Mouse (Mus musculus): ENCODE data around the gene Jagn1. TPM values are rescaled to one million over a fixed set of nuclear protein-coding genes. Genes with fewer than 3 reads are reported as not detected.

Jagn1 gene
- total RNA-seq (2014; fragmentation: Nextera tagmentation) (53.5 and 73.6 TPM in 2 replicates), total RNA-seq (2017) (23.2 and 28.3 TPM in 2 replicates)

DNA sequence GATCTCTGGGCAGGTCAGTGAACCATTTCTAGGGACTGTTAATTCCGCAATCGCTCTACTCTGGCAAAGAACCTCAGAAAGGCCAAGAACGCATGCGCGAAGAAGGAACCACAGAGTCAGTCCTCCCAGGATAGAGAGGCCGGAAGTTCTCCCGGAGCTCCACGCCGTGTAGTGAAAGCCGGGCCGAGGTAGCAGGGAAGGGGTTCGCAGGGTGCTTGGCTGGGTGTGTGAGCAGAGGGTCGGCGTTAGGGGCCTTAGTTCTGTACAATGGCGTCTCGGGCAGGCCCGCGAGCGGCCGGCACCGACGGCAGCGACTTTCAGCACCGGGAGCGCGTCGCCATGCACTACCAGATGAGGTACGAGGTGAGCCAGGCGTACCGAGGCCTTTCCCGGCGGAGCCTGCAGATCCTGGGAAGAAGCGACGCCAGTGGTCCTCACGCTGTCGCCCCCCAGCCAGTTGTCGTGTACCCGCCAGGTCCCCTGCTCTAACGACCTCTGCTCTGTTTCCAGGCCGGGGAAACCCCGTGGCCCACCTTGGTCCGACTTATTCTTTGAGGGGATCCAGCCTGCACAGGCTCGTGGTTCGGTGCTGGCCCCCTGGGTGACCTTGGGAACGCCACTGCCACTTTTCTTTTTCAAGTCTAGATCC is at the start of gene Jagn1:
Gene Jagn1 (plus strand): TSS at position 128 of the 649 bp plus-strand sequence.
- peak; percentile 86 for ATAC-seq (replicated peaks; ENCODE audit: poor library complexity, severe bottlenecking)

DNA sequence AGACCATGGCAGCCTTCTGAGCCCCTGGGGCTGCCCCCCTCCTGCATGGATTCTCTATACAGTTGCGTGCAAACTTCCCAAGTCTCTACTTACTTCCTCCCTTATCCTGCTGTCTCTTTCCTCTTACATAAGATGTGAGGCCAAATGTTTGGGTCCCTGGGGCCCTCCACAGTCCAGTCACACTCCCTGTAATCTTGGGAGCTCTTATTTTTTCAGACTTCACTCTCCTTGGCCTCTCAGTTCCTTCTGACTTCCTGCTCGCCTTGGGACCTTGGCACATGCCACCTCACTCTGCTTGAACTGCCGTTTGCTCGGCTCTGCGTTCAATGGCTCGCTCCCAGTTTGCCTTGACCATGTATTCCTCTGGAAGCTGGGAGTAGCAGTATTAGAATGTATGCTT is 48.4 kb upstream of the Jagn1 start:
- ATAC-seq (replicated peaks; ENCODE audit: poor library complexity, severe bottlenecking) = no peak

DNA sequence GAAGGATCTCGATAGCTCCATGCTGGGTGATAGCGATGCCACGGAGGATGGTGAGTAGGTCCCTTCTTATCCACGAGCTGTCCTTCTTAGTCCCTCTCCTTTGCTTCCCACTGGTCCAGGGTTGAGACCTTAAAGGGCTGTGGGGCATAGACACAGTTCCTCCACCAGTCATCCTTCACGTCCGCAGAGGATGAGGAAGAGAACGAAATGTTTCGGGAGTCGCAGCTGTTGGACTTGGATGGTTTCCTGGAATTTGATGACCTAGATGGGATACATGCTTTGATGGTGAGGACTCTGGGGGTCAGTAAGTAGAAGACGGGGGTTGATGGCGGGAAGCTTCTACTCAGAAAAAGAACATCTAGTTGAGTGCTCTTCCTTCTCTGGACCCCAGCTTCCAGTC is 47.6 kb upstream of the Jagn1 start:
- ATAC-seq (replicated peaks; ENCODE audit: poor library complexity, severe bottlenecking) = no peak

DNA sequence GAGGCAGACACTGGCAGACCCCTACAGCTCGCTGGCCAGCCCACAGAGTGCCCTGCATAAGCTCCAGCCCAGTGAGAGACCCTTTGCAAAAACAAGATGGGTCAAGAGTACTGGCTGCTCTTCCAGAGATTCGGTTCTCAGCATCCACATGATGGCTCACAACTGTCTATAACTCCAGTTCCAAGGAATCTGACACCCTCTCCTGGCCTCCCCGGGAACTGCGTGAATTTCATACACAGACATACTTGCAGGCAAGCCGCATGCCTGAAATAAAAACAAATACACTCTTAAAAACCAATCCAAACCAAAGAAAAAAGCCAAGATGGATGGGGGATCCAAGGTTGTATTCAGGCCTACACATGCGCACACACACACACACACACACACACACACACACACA is 46.9 kb upstream of the Jagn1 start:
- no peak for ATAC-seq (replicated peaks; ENCODE audit: poor library complexity, severe bottlenecking)

DNA sequence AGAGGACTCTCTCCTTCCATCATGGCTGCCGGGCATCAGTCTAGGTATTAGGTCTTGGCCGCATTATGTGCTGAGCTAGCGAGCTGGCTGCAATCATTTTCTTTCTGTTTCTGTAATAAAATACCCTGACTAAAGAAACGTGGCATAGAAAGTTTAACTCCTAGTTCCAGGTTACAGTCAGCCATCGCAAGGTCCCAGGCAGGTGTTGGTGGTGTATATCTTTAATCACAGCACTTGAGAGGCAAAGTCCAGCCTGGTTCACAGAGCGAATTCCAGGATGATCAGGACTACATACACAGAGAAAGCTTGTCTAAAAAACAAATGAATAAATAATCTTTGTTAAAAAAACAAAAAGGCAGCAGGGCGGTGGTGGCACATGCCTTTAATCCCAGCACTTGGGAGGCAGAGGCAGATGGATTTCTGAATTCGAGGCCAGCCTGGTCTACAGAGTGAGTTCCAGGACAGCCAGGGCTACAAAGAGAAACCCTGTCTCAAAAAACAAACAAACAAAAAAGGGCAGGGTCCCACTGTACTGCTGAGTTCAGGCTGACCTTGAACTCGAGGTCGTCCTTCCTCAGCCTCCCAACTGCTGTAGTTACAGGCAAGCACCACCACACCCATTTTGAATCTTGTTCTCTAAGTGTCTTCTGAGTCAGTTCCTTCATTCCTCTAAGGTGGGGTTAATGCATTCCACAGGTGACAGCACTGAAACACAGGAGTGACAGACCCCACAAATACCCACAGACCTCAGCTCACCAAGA is 45.9 kb upstream of the Jagn1 start:
- ATAC-seq (replicated peaks; ENCODE audit: poor library complexity, severe bottlenecking) = no peak

DNA sequence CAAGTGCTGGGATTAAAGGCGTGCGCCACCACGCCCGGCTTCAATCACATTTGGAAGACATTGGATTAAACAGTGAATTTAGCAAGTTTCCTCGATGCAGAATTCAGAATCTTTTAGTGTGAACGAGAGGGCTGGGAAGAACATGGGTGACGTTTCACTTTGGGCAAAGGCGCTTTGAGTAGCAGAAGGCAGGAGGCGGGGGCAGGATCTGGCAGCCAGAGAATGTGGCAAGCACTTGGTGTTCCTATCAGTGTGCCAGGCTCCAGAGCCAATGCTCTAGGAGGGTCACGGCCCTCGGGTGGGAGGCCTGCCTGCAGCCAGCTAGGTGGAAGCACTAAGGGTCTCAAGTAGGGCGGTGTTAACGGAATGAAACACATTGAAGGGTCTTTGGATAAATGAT is 40.3 kb upstream of the Jagn1 start:
- ATAC-seq (replicated peaks; ENCODE audit: poor library complexity, severe bottlenecking) = no peak

DNA sequence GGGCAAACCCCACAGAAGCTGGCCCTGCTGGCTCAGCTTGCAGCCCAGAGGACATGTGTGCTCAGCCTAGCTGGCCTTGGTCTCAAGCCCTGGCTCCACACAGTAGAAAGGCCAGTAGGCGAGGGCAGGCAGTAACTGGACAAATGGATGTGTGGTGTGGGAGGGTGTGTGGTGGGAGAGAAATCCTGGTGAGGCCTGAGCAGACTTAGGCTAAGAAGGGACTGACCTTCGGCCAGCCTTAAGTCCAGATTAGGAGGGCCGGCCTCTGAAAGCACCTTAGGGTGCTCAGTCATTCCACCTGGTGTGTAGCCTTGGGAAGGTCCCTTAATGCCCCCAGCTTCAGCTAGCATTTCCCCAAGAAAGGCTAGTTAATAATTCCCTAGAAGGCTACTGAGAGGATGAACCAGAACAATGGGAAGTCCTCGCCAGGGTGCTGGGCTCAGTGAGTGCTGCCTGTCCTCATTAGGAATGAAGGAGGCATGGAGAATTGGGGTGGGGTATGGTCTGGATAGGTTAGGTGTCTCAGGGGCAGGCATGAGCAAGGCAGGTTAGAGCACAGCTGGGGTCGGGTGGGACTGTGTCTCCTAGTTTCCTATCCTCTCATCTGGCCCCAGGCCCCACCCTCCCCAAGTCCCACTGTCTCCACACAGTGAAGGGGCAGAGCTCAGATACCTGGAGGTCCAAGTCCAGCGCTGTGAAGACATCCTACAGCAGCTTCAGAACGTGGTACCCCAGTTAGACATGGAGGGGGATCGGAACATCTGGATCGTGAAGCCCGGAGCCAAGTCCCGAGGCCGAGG is 37.5 kb upstream of the Jagn1 start:
- ATAC-seq (replicated peaks; ENCODE audit: poor library complexity, severe bottlenecking) = no peak

DNA sequence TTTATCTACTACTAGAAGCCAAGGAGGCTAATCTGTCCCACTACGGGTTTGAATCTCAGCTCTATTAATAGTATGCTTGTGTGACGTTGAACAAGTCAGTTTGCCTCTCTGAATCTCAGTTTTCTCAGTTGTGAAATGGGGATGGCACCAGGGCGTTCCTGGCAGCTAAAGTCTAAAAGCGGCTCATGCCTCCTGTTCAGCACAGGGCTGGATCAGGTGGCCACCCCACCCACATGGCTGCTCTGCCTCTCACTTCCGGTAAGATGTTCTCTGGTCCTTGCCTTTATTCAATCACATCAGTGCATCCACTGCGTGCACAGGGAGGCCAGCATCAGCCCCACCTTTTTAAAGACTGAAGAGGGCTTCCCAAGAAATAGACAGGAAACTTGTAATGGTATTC is 36.9 kb upstream of the Jagn1 start:
- ATAC-seq (replicated peaks; ENCODE audit: poor library complexity, severe bottlenecking) = no peak

DNA sequence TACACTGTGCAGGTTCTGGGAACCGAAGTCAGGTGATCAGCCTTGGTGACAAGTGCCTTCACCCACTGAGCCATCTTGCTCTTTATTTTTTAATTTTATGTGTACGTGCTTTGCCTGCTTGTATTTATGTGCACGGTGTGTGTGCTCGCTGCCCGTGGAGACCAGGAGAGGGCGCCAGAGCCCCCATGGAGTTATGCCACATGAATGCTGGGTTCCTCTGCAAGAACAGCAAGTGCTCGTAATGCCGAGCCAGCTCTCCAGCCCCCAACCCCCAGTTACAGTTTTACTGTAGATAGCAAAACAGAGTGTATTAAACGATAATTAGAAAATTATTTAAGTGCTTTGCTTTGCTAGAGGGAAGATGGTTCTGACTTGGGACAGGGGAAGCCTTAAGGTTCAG is 35.7 kb upstream of the Jagn1 start:
- no peak for ATAC-seq (replicated peaks; ENCODE audit: poor library complexity, severe bottlenecking)

DNA sequence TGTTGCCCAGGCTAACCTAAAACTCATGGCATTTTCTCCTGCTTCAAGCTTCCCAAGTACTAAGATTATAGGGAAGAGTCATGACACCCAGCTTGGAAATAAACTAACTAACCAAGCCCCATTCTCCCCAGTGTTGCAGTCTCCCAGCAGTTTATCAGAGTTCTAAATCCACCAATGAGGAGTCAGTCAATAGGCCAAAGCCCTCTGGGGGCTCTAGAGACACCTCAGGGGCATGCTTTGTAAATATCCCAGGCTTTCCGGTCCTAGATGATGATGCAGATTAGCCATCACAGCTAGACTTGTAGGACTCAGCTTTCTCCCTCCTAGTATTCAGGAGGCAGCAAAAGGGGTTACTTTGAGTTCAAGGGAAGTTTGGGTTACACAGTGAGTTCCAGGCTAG is 32.4 kb upstream of the Jagn1 start:
- no peak for ATAC-seq (replicated peaks; ENCODE audit: poor library complexity, severe bottlenecking)

DNA sequence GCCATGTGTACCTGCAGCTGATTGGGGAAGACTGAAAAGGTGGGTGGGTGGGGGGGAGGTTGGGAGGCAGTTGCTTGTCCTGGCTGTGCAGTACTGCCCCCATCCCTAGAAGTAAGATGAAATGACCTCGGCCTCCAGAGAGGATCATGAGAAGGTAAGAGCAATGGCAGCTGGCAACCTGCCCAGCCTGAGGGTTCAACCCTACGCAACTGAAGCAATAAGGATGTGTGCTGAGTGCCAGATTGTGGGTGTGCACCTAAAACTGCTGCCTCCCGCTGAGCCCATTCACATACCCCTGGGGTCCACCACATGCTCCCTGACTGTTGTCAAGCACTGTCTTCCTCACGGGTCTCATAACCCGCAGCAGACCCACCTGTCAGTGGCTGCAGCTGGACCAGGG is 26.0 kb upstream of the Jagn1 start:
- no peak for ATAC-seq (replicated peaks; ENCODE audit: poor library complexity, severe bottlenecking)

DNA sequence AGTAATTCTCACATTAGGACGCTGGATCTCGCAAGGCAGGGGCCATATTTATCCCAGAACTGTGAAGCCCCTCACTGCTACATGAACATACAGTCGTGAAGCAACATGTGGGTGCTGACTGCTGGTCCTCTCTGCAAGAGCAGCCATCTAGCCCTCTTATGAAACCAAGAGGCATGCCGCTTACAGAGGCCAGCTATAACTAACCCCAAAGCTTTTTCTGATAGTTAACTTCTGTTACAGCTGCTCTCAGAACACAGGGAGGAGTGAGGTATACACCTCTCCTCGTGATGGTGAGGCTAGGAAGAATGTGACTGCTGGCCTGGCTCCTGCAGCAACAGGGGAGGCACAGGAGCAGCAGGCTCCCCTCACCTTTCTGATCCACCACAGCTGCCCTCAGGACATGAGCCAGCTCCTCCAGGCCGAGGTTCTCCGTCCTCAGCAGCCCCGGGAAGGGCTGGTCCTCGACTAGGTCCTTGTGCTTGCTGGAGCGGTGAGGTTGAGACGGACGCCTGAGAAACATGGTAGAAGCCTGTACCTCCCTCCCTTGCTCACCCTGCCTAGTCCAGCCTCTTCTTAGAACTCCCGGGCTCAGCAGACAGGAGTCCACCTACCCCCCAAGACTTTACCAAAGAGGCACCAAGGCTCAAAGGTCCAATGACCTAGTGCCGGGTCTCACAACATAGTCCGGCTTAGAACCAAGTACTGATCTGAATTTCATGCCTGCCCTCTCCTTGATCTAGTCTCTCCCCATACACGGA is 23.7 kb upstream of the Jagn1 start:
- ATAC-seq (replicated peaks; ENCODE audit: poor library complexity, severe bottlenecking) = peak; percentile 32

DNA sequence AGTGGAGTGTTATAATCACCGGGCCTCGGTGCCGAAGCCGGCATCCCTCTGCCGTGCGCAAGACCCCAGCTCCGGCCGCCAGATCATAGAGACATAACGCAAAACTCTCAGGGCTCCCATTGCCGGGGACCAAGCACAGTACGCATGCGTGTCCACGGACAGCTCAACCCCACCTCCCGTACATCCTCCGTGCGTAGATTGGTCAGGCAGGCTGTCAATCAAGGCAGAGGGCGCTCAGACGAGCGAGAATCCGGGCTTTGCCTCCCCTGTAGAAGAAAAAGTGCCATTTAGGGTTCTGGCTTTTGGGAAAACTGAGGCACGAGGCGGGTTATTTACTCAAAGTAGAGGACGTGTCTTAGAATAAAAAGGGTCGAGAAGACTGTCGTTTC is 23.2 kb upstream of the Jagn1 start, which contains the start of gene Rpusd3:
Gene Rpusd3 (minus strand): TSS at position 142 of the 389 bp plus-strand sequence.
- ATAC-seq (replicated peaks; ENCODE audit: poor library complexity, severe bottlenecking) = peak; percentile 97

DNA sequence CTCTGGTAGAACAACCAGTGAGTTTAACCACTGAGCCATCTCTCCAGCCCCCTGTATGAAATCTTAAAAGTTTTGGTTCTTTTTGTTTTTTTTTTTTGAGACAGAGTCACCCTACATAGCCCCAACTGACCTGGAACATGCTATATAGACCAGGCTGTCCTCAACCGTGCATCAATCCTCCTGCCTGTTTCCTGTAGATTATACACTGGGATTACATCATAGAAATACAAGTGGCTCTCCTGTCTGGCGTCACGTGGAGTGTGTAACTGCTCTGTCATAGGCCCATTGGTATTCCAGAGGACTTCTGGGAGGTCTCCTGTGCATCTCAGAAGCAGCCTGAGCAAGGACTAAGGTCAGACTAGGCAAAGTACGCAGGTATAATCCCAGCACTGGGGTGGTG is 19.4 kb upstream of the Jagn1 start:
- ATAC-seq (replicated peaks; ENCODE audit: poor library complexity, severe bottlenecking) = no peak

DNA sequence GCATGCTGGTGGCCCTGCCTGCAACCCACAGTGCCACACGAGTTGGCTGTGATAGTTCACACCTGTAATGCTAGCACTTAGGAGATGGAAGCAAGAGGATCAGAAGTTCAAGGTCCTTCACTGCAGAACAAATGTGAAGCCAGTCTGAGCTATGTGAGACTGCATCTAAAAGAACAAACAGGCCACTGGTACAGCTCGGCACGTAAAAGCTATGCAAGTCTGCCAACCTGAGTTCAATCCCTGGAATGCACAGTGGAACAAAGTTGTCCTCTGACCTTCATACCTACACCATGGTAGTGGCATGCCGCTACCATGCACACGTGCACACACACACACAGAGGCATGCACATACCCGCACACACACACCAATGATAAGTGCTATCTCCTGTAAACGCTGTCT is 18.2 kb upstream of the Jagn1 start:
- no peak for ATAC-seq (replicated peaks; ENCODE audit: poor library complexity, severe bottlenecking)

DNA sequence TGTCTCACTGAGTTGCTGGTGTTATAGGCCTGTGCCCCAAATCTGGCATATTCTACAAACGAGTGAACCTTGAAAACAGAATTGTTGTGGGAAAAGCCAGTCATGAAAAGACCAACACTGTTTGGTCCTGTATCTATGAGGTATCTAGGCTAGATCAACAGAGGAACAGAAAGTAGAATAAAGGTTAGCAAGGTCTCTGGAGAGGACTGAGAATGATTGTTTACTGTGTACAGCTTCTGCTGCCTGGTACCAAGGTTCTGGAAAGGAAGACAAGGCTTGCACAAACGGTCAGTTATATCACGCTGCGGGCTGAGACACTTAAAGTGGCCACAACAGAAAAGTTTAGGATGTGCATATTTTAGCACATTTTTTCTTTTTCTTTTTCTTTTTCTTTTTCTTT is 15.7 kb upstream of the Jagn1 start:
- ATAC-seq (replicated peaks; ENCODE audit: poor library complexity, severe bottlenecking) = no peak

DNA sequence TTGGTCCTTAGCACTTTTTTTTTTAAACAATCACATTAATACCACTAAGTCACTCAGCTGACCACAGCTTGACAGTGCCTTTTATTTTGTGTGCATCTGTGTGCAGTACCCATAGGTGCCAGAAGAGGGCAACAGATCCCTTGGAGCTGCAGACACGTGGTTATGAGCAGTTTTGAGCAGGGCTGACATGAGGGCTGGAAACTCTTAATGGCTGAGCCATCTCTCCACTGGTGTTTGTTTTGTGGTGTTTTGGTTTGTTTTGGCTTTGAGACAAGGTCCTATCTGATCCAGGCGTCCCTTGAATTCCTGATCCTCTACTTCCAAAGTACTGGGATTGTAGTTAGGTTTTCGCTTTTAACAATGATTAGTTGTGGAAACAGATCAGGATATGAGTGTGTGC is 15.0 kb upstream of the Jagn1 start:
- peak; percentile 82 for ATAC-seq (replicated peaks; ENCODE audit: poor library complexity, severe bottlenecking)

DNA sequence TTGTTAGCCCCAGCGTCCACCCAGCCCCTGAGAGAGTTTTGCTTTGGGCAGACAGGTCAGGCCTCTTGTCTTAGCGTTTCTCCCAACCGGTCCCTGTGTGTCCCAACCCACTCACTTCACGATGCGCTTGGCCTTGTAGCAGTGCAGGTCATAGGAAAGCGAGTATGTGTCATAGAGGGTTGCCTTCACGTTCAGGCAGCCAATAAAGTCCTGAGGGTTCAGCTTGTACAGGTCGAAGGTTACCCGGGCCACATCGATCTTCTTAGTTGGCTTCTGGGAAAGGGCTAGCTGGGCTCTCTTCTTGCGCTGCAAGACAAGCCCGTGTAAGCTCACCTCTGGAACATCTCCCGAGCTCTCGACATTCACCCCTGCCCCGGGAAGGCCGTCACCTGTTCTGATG is 14.4 kb upstream of the Jagn1 start:
- no peak for ATAC-seq (replicated peaks; ENCODE audit: poor library complexity, severe bottlenecking)

DNA sequence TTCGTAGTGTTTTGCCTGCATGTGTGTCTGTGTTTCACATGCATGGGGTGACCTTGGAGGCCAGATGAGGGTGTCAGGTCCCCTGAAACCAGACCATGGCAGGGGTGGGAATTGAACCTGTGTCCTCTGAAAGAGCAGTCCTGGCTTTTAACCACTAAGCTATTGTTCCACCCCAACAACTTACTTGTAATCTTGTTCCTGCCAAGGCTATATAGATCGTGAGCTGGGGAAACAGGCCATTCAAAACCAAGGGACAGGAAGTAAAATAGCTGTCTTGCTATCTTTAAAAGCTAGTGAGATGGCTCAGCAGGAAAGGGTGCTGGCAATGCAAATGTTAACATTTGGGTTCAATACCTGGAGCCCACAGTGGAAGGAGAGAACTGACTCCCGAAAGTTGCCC is 12.4 kb upstream of the Jagn1 start:
- no peak for ATAC-seq (replicated peaks; ENCODE audit: poor library complexity, severe bottlenecking)

DNA sequence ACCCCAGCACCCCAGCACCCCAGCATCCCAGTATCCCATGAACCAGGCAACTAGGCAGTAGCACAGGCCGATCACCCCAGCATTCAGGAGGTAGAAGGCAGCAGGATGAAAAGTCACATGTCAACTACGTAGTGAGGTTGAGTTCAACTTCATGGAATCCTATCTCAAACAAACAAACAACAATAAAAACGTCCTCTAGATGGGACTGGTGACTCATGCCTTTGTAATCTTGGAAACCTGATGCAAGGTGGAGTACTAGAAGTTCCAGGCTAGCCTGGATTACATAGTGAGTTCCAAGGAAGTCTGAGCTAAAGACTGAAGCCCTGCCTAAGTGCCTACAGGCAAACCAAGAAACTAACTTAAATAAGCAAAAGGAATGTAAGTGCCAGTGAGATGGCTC is 11.5 kb upstream of the Jagn1 start:
- ATAC-seq (replicated peaks; ENCODE audit: poor library complexity, severe bottlenecking) = no peak

DNA sequence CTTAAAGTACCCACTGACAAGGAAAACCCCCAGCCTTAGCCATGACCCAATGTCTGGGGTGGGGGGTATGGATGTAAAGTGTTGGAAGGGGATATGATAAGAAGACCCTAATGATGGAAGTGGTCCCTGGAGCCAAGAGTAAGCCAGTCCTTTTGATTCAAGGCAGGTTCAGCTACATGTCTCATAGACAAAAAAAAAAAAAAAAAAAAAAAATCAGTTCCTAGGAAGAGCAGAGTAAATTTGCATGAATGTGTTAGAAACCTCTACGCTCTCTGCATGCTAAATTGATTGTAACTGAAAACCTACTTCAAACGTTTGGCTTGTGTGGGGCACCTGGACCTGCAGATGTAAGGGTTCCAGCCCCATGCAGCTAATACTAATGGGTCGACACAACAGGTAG is 10.6 kb upstream of the Jagn1 start:
- ATAC-seq (replicated peaks; ENCODE audit: poor library complexity, severe bottlenecking) = no peak
